ENCODE assay signal across 22 mouse cellular contexts in genomic region chr10:75220722-75221121, GRCm38 (mm10).
"Had no signal": no experiment of that assay in that cellular context is flagged by ENCODE, and none has a peak within 500 bp of the region (broad histone marks: within the 10 kb centered on the region; RNA-seq: fewer than 3 reads in every experiment).

No protein-coding gene starts in this region.

- H3K9ac ChIP-seq: heart, embryonic 12.5 days; hindbrain, embryonic 13.5 days; hindbrain, embryonic 15.5 days; kidney, embryonic 15.5 days; limb, embryonic 13.5 days; limb, embryonic 15.5 days; liver, embryonic 14.5 days had no signal

- DNase-seq: gastrocnemius, postnatal 14 days; gastrocnemius, postnatal 36 days; heart, adult 18-20 months; heart, postnatal 10 days; kidney, adult 11 months; kidney, adult 2 months; kidney, adult 9 months; kidney, postnatal 14 days; kidney, postnatal 36 days; layer of hippocampus, adult 9-11 months; layer of hippocampus, postnatal 36 days; left cerebral cortex, postnatal 4 days had no signal

- H3K4me3 ChIP-seq: heart, embryonic 10.5 days; heart, embryonic 12.5 days; hindbrain, embryonic 13.5 days; hindbrain, embryonic 15.5 days; kidney, embryonic 15.5 days; limb, embryonic 13.5 days; limb, embryonic 15.5 days had no signal

- H3K36me3 ChIP-seq: hindbrain, embryonic 13.5 days; hindbrain, embryonic 15.5 days; kidney, embryonic 15.5 days; limb, embryonic 13.5 days; limb, embryonic 15.5 days had no signal

- ATAC-seq: hindbrain, postnatal 0 days had no signal

- H3K27ac ChIP-seq: heart, embryonic 10.5 days; hindbrain, embryonic 13.5 days; hindbrain, embryonic 15.5 days; hindbrain, postnatal 0 days; kidney, embryonic 15.5 days; kidney, postnatal 0 days; limb, embryonic 13.5 days; limb, embryonic 15.5 days; liver, embryonic 14.5 days had no signal

- H3K27me3 ChIP-seq: heart, embryonic 12.5 days; hindbrain, embryonic 13.5 days; hindbrain, embryonic 15.5 days; kidney, embryonic 15.5 days; limb, embryonic 13.5 days; limb, embryonic 15.5 days had no signal

- H3K9me3 ChIP-seq: heart, embryonic 10.5 days; heart, embryonic 12.5 days; hindbrain, embryonic 13.5 days; hindbrain, embryonic 15.5 days; kidney, embryonic 15.5 days; limb, embryonic 13.5 days; limb, embryonic 15.5 days had no signal

- H3K4me2 ChIP-seq: heart, embryonic 12.5 days; hindbrain, embryonic 13.5 days; hindbrain, embryonic 15.5 days; kidney, embryonic 15.5 days; limb, embryonic 13.5 days; limb, embryonic 15.5 days had no signal
